Mouse (Mus musculus): Measurements from ENCODE around the gene Tubgcp4. TPM values are rescaled to one million over a fixed set of nuclear protein-coding genes. Genes with fewer than 3 reads are reported as not detected.
A peak's percentile ranks its signal among the peaks of the same experiment; 100 is the strongest.
"Not testable (repeated sequence)": the region's sequence is repeated elsewhere in the genome, so short reads cannot be mapped to it uniquely, and the experiment has no call there.

Tubgcp4 gene
- 10 to 100 TPM; 38.6 to 47.7 TPM for total RNA-seq (2021)
- long read RNA-seq, experiment 1, full-length matches to known transcripts: 10 of 12 reads
- long read RNA-seq, experiment 1, partial matches to known transcripts: 0 of 12 reads
- long read RNA-seq, experiment 1, other reads (novel, unspliced or antisense): 2 of 12 reads
- long read RNA-seq, experiment 2, full-length matches to known transcripts: 19 of 40 reads
- long read RNA-seq, experiment 2, partial matches to known transcripts: 9 of 40 reads
- long read RNA-seq, experiment 2, other reads (novel, unspliced or antisense): 12 of 40 reads

DNA sequence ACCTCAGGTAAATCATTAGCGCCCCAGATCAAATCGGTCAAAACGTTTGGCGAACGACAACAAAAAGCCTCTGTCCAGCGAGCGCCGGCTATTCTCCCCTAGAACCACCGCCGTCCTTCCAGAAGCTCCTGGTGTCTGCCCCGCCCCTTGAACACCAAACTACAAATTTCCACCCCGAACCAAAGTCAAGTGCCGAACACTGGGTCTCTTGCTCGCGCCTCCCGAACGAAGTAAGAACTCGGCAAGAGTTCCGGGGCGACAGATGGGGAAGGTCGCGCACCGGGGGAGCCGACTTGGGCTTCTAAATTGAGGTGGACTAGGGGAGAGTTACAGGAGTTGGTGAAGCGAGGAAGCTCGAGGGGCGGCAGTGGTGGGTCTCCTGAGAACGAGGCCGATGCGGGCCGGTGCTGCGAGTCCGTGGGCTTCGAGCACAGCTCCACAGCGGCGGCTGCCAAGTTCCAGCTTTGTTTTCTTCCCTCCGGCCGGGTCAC, at the start of gene Tubgcp4:
TSS of gene Tubgcp4 (plus strand) at position 174 of the 491 bp plus-strand sequence.
- DNase-seq (ENCODE audit: low spot score in 2 of 2): peak in 1 of 2 experiments; percentile 30

DNA sequence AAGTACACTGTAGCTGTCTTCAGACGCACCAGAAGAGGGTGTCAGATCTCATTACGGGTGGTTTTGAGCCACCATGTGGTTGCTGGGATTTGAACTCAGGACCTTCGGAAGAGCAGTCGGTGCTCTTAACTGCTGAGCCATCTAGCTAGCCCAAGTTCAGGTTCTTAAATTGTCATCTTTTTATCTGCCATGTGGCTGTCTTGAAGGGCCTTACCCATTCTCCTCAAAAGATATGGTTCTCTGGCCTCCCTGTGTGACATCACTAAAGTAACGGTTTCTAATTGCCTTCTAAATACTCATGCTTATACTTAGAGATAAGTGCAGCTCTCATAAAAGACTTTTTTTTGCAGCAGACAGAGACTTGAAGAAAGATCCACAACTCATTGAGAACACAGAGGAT, 44.2 kb upstream of the Tubgcp4 start:
- DNase-seq (ENCODE audit: low spot score in 2 of 2): not testable (repeated sequence)

DNA sequence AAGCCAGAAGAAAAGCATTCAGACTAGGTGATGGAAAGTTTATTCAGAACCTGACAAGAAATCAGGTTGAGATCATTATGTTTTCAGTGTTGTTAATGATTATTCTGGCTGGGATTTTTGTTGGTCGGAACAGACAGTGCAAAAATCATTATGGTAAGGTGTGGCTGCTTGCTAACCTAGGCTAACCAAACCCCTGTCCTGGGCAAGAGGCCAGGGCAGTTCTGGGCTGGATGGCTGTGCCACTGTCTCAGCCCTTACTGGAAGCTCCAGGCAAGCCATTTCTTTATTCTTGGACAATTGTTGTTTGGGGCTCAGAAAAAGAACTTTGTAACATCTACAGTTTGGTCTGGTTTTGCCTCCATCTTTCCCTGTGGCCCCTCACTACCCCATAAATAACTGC, 42.9 kb upstream of the Tubgcp4 start:
- no peak for DNase-seq (ENCODE audit: low spot score in 2 of 2)

DNA sequence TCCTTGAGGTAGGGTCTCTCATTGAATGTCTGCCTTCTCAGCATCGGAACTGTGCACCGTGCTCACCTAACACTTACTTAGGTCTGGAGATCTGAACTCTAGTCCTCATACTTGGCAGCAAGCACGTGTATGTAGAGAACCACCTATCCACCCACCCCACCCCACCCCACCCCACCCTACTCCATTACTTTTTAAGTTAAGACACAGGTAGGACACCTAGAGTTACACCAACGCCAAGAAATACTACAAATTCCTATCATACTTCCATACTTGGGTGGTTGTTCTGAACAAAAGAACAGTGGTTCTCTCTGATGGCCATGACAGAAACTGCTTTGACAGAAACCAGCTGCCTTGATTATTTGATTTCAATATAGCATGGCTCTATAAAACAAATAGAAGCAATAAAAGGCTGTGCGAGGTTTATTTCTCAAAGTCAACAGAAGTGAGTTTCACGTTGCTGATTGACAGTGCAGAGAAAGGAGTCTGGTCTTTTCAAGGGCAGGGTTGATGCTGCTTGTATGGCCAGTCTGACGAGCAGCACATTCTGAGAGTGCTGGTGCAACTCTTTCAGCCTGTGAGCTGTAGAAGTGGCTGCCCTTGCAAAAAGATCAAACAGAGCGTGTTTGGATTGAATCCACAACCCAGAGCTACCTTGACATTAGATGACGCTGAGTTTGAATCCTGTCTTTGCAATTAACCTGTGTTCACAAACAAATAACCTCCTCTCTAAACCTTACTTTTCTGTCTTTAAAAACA, 41.4 kb upstream of the Tubgcp4 start:
- DNase-seq (ENCODE audit: low spot score in 2 of 2): no peak

DNA sequence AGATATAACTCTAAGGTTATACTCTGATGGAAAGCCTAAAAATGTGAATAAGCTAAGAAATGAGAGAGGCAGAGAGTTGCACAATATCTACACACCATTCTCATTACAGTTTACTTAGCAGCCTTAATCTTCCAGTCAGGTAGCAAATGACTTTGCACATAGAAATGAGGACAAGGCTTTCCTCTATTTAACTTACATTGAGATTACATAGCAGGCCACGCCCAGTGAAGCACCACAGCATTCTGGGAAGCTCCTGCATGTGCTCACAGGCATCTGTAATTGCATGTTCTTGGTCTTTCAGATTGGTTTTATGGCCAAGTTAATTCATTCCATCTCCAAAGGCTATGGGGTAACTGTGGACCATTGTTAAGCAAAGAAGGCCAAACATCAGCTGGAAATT, 37.6 kb upstream of the Tubgcp4 start:
- no peak for DNase-seq (ENCODE audit: low spot score in 2 of 2)

DNA sequence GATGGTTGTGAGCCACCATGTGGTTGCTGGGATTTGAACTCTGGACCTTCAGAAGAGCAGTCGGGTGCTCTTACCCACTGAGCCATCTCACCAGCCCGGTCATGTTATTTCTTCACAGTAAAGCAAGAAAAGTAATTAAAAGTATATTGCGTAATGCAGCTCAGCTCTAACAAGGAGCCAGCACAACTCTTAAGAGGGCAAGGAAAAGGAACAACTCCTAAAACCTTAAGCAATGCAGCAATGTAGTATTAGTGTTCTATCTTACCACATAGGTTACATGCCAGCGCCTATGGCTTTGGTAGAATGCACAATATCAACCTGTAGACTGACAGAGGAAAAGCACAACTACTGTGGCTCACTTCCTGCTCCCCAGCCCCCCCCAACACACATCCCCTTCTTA, 33.1 kb upstream of the Tubgcp4 start:
- no peak for DNase-seq (ENCODE audit: low spot score in 2 of 2)

DNA sequence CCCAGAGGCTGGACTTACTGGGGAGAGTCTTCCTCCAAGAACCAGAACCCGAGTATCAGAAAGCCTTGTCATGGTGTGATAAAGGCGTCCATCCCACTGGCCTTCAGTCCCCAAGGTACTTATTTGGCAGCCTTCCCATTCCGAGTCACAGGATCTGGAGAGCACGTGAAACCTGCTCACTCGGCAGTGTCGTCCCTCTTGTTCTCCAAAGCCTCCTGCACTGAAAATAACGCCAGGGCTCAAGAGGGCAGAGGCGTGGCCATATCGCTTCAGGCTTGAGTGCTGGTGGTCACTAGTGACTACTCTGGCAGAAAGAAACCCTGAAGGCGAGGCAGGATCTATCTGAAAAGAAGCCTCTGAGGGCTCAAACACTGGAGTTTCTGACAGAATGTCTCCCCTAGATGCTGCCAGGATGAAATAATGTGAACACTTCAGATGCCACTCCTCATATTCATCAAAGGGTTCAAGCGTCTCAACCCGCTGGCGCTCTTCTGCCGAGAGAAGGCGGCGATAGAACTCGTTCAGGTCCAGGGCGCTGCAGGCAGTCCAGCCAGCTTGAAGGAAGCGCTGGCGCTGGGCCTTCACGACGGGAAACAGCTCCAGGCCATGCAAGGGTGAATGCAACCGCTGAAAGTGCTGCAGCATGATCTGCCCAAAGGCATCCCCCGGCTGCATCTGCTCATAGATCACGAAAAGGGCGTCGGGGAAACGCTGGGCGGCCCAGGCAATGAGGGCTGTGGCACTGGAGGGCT, 31.0 kb upstream of the Tubgcp4 start:
- DNase-seq (ENCODE audit: low spot score in 2 of 2): peak in 1 of 2 experiments; percentile 10

DNA sequence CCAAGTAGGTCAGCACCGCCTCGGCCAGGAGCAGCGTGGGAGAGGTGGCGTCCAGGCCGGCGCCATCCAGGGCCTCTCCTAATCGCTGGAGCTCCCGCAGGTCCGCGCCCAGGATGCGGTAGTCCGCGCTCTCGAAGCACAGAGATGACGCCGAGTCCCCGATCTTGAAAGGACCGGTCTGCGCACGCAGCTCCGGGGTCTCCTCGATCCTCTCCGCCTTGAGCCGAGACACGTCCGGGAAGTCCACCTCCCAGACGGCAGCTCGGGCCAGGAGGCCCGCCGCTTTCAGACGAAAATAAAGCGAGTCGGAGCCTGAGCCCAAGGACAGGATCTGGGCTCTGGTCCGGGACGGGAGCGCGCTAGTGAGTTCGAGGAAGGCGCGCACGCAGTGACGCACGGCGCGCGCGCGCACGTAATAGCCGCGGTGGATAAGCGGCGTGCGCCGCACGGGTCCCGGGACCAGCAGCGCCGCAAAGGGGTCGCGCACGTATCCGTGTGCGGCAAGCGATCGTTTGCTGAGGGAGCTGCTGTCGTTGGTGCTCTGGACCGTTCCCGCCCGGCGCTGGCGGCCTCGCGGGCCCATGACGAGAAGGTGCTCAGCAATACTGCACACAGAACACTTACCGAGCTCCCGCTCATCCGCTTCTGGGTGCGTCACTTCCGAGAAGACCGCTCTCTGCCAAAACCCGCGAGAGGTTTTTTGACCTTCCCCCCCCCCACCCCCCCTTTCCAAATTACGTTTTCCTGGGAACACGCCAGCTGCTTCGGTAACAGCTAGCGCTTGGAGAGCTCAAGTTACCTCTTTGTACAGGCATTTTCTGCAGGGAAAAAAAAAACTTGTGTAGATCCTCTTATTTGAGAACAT, 30.2 kb upstream of the Tubgcp4 start, which contains the start of the genes Adal and Lcmt2:
TSS of gene Adal (plus strand) at position 411 of the 865 bp plus-strand sequence.
TSS of gene Lcmt2 (minus strand) at position 636 of the 865 bp plus-strand sequence.
- peak; percentile 72 to 80 for DNase-seq (ENCODE audit: low spot score in 2 of 2)

DNA sequence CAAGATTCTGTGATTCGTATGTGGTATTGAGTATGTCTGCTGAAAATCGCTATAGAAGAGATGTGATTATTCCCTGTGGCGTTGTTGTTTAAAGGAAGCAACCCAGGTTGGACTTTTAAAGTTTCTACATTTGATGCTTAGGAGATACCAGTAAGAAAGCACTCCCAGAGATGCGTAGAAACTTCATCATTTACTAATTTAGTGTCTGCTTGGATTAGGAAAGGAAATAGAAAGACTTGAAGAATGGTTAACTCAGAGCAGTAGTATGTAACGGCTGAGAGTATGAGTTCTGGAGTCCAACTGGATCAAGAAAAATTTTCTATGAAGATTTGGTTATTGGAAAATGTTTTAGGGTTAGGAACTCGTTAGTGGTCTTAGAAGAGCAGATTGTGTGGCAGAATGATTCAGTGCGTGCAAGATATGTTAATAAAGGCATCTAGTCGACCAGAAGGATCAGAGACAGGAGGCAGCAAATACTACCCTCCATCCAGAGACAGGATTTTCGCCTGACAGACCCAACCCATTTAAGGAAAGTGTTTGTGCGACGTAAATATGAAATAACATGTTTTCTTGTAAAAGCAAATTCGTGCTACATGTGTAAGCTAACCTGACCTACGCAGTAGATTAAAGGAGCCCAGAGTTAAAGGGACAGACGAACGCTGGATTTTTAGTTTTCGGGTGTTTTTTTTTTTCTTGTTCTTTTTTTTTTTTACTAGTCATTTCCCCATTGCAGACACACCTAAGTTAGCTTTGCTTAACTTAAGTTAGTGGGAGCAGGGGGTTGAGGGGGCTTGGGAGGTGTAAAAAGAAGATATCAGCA, 29.0 kb upstream of the Tubgcp4 start:
- no peak for DNase-seq (ENCODE audit: low spot score in 2 of 2)

DNA sequence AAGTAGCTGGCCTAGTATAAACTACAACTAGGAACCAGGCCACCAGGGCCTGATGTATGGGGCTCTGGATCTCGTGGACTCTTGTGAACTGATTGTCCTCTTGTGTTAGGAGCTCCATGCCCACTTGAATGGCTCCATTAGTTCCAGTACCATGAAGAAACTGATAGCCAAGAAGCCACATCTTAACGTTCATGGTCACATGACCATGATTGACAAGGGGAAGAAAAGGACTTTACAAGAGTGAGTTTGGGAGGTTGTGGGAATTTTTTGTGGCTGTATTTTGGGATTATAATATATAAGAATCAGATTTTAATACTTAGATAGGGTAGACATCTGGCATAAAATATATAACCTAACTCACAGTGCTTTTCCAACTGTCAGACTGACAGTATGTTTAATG, 28.0 kb upstream of the Tubgcp4 start:
- no peak for DNase-seq (ENCODE audit: low spot score in 2 of 2)

DNA sequence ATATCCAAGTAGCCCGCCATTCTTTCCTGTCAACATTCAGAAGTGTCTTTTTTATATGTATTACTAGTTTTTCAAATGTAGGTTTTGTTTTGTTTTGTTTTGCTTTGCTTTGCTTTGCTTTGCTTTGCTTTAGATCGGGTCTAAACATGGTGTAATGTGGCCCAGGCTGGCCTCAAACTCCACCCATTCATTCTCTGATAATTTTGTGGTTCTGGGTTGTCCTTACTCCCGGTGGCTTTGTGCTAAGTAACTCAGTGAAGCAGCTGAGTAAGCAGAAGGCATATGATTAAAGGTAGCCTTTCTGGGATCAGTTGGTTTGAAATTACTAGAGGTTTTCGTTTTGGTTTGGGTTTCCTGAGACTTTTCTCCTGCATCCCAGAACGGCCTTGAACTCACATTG, 20.8 kb upstream of the Tubgcp4 start:
- no peak for DNase-seq (ENCODE audit: low spot score in 2 of 2)

DNA sequence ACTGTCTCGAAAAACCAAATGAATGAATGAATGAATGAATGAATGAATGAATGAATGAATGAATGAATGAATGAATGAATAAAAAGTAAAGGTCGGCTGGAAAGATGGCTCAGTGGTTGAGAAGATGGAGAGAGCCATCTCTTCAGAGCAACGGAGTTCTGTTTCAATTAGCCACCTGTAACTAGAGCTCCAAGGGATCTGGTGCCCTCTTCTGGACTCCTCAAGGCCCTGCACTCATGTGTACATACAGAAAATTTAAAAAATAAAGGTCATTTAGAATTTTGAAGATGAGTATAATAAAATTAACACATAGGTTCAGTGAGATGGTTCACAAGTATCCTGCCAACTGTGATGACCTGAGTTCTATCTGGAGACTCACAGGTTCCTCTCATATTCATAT, 17.4 kb upstream of the Tubgcp4 start:
- no peak for DNase-seq (ENCODE audit: low spot score in 2 of 2)

DNA sequence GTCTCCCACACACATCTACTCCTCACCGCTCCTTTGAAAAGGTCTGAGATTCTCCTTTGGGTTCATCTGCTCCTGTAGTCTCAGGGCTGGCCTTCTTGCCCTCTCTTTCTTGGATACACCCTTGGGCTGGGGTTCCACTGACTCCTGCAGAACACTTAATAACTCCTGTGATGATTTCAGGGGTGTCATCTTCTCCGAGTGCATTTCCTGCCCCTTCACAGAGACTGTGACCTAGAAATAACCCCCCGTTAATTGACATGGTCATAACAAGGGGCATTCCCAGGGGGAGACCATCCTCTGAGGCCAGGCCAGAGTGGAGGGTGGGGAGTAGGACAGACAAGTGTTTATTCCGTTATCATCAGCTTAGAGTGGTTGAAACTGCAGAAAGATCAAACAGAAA, 1.3 kb upstream of the Tubgcp4 start:
- DNase-seq (ENCODE audit: low spot score in 2 of 2): no peak

DNA sequence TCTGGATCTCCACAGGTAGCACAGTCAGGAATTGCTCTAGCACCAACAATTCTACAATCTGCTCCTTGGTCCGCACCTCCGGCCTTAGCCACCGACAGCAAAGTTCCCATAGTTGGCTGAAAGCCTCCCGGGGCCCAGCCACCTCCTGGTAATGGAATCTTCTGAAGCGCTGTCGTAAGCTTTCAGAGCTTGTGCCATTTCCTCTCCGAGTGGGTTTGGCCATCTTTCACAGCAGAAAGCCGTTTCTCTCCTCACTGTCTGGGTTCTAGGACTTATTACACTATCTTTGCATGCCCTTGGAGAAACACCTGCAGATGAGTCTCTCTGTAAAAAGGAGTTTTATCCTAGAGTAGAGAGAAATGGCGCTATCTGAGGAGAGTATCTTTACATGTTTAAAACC, 552 bp upstream of the Tubgcp4 start:
- no peak for DNase-seq (ENCODE audit: low spot score in 2 of 2)

DNA sequence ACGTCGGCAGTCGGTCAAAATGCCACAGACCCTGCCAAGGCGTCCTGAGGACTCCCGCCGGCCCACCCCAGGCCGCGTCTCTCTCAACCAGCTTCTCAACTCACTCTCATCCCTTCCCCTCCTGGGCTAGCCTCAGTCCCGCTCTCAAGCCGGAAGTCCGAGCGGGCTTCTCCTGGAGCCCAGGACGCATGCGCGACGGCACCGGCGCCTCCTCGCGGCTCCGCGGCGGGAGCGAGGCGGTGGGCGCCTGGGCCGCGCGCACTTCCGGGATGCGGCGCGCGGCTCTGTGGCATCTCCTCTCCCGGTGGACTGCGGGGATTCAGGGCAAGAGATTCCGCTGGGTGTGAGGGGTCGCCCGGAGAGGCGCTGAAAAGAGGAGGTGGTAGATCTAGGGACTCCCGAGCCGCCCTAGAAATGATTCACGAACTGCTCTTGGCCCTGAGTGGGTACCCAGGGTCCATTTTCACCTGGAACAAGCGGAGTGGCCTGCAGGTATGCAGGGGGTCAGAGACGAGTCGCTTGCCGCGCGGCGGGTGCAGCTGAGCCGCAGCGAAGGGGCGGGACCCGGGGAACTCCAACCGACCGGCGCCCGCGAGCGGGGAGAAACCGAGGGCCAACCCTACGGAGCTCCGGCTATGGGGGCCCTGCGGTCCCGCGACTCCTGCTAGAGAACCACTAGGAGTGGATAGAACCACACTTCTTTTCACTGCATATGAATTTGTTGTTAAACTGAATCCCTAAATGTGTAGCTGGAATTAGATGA, 707 bp downstream of the Tubgcp4 start, which contains the start of gene Zscan29:
TSS of gene Zscan29 (minus strand) at position 146 of the 763 bp plus-strand sequence.
- peak; percentile 73 to 84 for DNase-seq (ENCODE audit: low spot score in 2 of 2)

DNA sequence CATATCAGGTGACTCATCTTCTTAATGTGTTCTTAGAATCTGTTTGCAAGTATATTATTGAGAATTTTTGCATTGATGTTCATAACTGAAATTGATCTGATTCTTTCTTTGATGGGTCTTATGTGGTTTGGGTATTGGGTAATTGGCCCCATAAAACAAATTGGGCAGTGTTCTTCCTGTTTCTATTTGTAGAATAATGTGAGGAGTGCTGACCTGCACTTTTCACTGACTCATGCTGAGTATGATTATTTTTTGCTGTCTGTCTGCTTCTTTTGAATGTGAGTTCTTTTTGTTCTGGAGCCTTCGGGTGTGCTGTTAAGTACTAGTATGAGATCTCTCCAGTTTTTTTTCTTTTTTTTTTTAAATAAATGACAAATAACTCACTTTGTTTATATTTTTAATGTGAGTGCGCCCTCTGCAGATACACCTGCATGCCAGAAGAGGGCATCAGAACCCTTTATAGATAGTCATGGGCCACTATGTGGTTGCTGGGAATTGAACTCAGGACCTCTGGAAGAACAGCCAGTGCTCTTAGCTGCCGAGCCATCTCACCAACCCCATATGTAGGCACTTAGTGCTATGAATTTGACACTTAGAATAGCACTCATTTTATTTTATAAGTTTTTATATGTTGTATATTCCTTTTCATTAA, 8.5 kb downstream of the Tubgcp4 start:
- DNase-seq (ENCODE audit: low spot score in 2 of 2): no peak

DNA sequence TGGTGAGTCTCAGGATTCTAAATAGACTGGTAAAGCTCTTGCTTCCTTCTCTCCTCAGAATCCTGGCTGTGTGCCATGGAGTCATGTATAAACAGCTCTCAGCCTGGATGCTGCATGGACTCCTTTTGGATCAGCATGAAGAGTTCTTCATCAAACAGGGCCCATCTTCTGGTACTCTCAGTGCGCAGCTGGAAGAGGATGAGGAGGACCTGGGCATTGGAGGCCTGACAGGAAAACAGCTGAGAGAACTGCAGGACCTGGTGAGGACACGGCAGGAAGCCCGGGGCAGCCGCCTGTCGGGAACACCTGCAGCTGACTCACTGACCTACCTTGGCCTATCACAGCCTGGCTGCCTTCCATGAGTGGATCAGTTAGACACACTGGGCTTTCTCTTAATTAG, 13.0 kb downstream of the Tubgcp4 start:
- no peak for DNase-seq (ENCODE audit: low spot score in 2 of 2)

DNA sequence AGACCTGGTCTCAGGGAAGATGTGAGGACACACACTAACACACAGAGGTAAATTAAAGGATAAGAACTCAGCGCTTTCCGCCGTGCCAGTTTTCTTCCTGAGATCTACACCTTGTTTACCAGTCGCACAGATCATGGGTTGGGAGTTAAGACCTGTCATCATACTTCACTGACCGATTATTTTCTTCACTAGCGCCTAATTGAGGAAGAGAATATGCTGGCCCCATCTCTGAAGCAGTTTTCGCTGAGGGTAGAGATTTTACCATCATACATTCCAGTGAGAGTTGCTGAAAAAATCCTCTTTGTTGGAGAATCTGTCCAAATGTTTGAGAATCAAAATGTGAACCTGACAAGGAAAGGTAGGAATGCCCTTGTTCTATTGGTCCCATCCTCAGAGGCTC, 13.7 kb downstream of the Tubgcp4 start:
- no peak for DNase-seq (ENCODE audit: low spot score in 2 of 2)

All from adrenal gland, postnatal 4 days (tissue).